Mouse (Mus musculus) CH12.LX (cell line): ENCODE data around the gene Cog2.

Experiments
- NELFE ChIP-seq: IDR thresholded peaks from 2 replicates; pipeline ENCODE4 v1.6.1; 2011; ENCODE audit warnings: low read depth, low read length, improper control_type of control experiment
- POLR2A ChIP-seq: IDR thresholded peaks from 2 replicates; pipeline ENCODE4 v1.6.1; 2011; ENCODE audit warnings: low read depth, mild to moderate bottlenecking, improper control_type of control experiment, low read length
- USF1 ChIP-seq: IDR thresholded peaks from 2 replicates; pipeline ENCODE4 v1.6.1; 2014; ENCODE audit warnings: low read depth, mild to moderate bottlenecking, inconsistent platforms, low read length, improper control_type of control experiment

- TF ChIP-seq POLR2A (no peak), USF1 (no peak), NELFE (no peak)
Measured at GRCm38 (mm10) chr8:124546371-124546770, 25.8 kb downstream of the Cog2 start.
